Mouse (Mus musculus) CH12.LX (cell line): ENCODE measurements around the gene Teddm1b. TPM values are rescaled to one million over a fixed set of nuclear protein-coding genes. Genes with fewer than 3 reads are reported as not detected.
A peak's percentile ranks its signal among the peaks of the same experiment; 100 is the strongest.

Experiments used
- DNase-seq: peaks from one replicate; pipeline ENCODE4 v3.0.0-alpha.2; 2013; ENCODE audit errors: extremely low read depth
- H3K27ac ChIP-seq: 2 replicates; pipeline ENCODE4 v1.5.1; 2012; ENCODE audit warnings: low read depth, mild to moderate bottlenecking, control low read depth, moderate library complexity; ENCODE audit not compliant: insufficient read depth
- H3K27me3 ChIP-seq: replicated peaks from 2 replicates; pipeline ENCODE3; 2012; ENCODE audit warnings: inconsistent platforms
- H3K36me3 ChIP-seq, 2 experiments: replicated peaks in 1 of 2; 2 replicates each; pipeline versions ENCODE3 to v1.6.1; 2012; ENCODE audit warnings: inconsistent platforms in 1 of 2, low read length in 1 of 2, mild to moderate bottlenecking in 1 of 2, mixed read lengths in 1 of 2, moderate library complexity in 1 of 2; ENCODE audit not compliant: control insufficient read depth in 1 of 2, insufficient read depth in 1 of 2
- H3K4me1 ChIP-seq, 2 experiments: 2 replicates each; pipeline ENCODE4 v1.6.1; 2012; ENCODE audit warnings: inconsistent platforms in 1 of 2, moderate library complexity in 1 of 2; ENCODE audit not compliant: insufficient read depth in 2 of 2, control insufficient read depth in 1 of 2
- H3K4me2 ChIP-seq: 2 replicates; pipeline ENCODE4 v1.6.1; 2012; ENCODE audit warnings: low read depth, mild to moderate bottlenecking, control low read depth; ENCODE audit not compliant: poor library complexity, insufficient read depth, severe bottlenecking
- H3K4me3 ChIP-seq, 3 experiments: fragments of 150-350 bp in 1 of 3; sonication (generic) in 1 of 3; replicated peaks in 1 of 3; 2 replicates each; pipeline versions ENCODE3 to v1.5.1; 2011 to 2012; ENCODE audit warnings: low read depth in 2 of 3, low read length in 2 of 3, mild to moderate bottlenecking in 2 of 3, moderate library complexity in 2 of 3, control low read depth in 1 of 3, improper control_type of control experiment in 1 of 3, inconsistent platforms in 1 of 3, mixed read lengths in 1 of 3; ENCODE audit not compliant: poor library complexity in 1 of 3
- H3K79me2 ChIP-seq: replicated peaks from 2 replicates; pipeline ENCODE4 v1.6.1; 2012; ENCODE audit warnings: mild to moderate bottlenecking, moderate library complexity; ENCODE audit not compliant: control insufficient read depth, poor library complexity, insufficient read depth, severe bottlenecking; ENCODE audit errors: extremely low read depth
- H3K9ac ChIP-seq: 2 replicates; pipeline ENCODE4 v1.6.1; 2012; ENCODE audit warnings: low read depth, mild to moderate bottlenecking, control low read depth, moderate library complexity; ENCODE audit not compliant: insufficient read depth
- H3K9me3 ChIP-seq: replicated peaks from 2 replicates; pipeline ENCODE3; 2012; ENCODE audit warnings: low read length, inconsistent platforms, mixed read lengths
- CHD2 ChIP-seq: IDR thresholded peaks from 2 replicates; pipeline ENCODE4 v1.6.1; 2011; ENCODE audit warnings: low read length, improper control_type of control experiment
- E2F4 ChIP-seq: IDR thresholded peaks from 2 replicates; pipeline ENCODE4 v1.6.1; 2011; ENCODE audit warnings: low read depth, low read length, improper control_type of control experiment; ENCODE audit not compliant: insufficient replicate concordance
- ETS1 ChIP-seq: conservative IDR thresholded peaks from 2 replicates; pipeline ENCODE4 v1.6.1; 2012; ENCODE audit warnings: low read depth, mild to moderate bottlenecking, inconsistent platforms, low read length, improper control_type of control experiment, moderate library complexity
- GABPA ChIP-seq: IDR thresholded peaks from 2 replicates; pipeline ENCODE4 v1.6.1; 2012; ENCODE audit warnings: low read depth, low read length, improper control_type of control experiment, inconsistent platforms; ENCODE audit not compliant: insufficient replicate concordance
- JUN ChIP-seq: IDR thresholded peaks from 2 replicates; pipeline ENCODE4 v1.6.1; 2011; ENCODE audit warnings: low read depth, mild to moderate bottlenecking, low read length, improper control_type of control experiment, moderate library complexity; ENCODE audit not compliant: insufficient read depth
- KAT2A ChIP-seq: IDR thresholded peaks from 2 replicates; pipeline ENCODE4 v1.6.1; 2012; ENCODE audit warnings: low read length, improper control_type of control experiment, inconsistent platforms; ENCODE audit not compliant: insufficient replicate concordance
- MAFK ChIP-seq: IDR thresholded peaks from 2 replicates; pipeline ENCODE4 v1.6.1; 2011; ENCODE audit warnings: low read length, improper control_type of control experiment; ENCODE audit not compliant: insufficient replicate concordance
- MAX ChIP-seq: IDR thresholded peaks from 2 replicates; pipeline ENCODE4 v1.6.1; 2011; ENCODE audit warnings: low read length, improper control_type of control experiment
- NELFE ChIP-seq: IDR thresholded peaks from 2 replicates; pipeline ENCODE4 v1.6.1; 2011; ENCODE audit warnings: low read depth, low read length, improper control_type of control experiment
- POLR2AphosphoS2 ChIP-seq: IDR thresholded peaks from 2 replicates; pipeline ENCODE4 v1.6.1; 2011; ENCODE audit warnings: low read depth, low read length, improper control_type of control experiment
- RAD21 ChIP-seq: IDR thresholded peaks from 2 replicates; pipeline ENCODE4 v1.6.1; 2011; ENCODE audit warnings: low read depth, mild to moderate bottlenecking, low read length, improper control_type of control experiment, moderate library complexity
- SMC3 ChIP-seq: IDR thresholded peaks from 2 replicates; pipeline ENCODE4 v1.6.1; 2011; ENCODE audit warnings: low read depth, low read length, improper control_type of control experiment
- TBP ChIP-seq: conservative IDR thresholded peaks from 2 replicates; pipeline ENCODE4 v1.6.1; 2011; ENCODE audit warnings: low read depth, low read length, improper control_type of control experiment
- TCF12 ChIP-seq: IDR thresholded peaks from 2 replicates; pipeline ENCODE4 v1.6.1; 2014; ENCODE audit warnings: low read depth, mild to moderate bottlenecking, inconsistent platforms, low read length, improper control_type of control experiment
- USF1 ChIP-seq: IDR thresholded peaks from 2 replicates; pipeline ENCODE4 v1.6.1; 2014; ENCODE audit warnings: low read depth, mild to moderate bottlenecking, inconsistent platforms, low read length, improper control_type of control experiment
- ZKSCAN1 ChIP-seq: IDR thresholded peaks from 2 replicates; pipeline ENCODE4 v1.6.1; 2012; ENCODE audit warnings: low read depth, inconsistent platforms, low read length, improper control_type of control experiment, borderline replicate concordance
- ZMIZ1 ChIP-seq: IDR thresholded peaks from 2 replicates; pipeline ENCODE4 v1.6.1; 2012; ENCODE audit warnings: low read depth, mild to moderate bottlenecking, inconsistent platforms, low read length, improper control_type of control experiment
- dilution Hi-C: fragments of 300-500 bp; cut with MboI; formaldehyde crosslinking; loops from 2 replicates; pipeline ENCODE4 v1.14.3; 2020; ENCODE audit warnings: low sequenced_read_pairs; ENCODE audit not compliant: extremely low pct_unique_long_range_greater_than_20kb, extremely low pct_ligation_motif_present
- in situ Hi-C: fragments of 300-500 bp; cut with MboI; formaldehyde crosslinking; loops from 3 replicates; pipeline ENCODE4 v1.14.3; 2019; ENCODE audit warnings: low sequenced_read_pairs, low pct_ligation_motif_present, low pct_unique_long_range_greater_than_20kb, mixed read lengths
- polyA plus RNA-seq: library from polyadenylated mRNA; unstranded; fragments of >175 nt; gene quantifications from 2 replicates; pipeline ENCODE4 v1.2.1, GENCODE M21; 2012; ENCODE audit warnings: low read depth; ENCODE audit not compliant: insufficient read length
- total RNA-seq, 2 experiments: library from RNA; depleted of rRNA; stranded (reverse); fragments of 300-350 nt in 1 of 2; fragments of >200 nt in 1 of 2; gene quantifications; 2 replicates each; pipeline ENCODE4 v1.2.3; 2012 to 2014

The Teddm1b gene
- total and polyA plus RNA-seq, 3 experiments: 0.10 TPM; not detected in 2

GRCm38 (mm10) chr1:153836036-153836435 lies 38.1 kb upstream of the Teddm1b start:
- H3K4me2 ChIP-seq: no peak overlapping the region
- no peaks in the 10 kb centered on the region for H3K36me3 ChIP-seq
- no peaks in the 10 kb centered on the region for H3K27me3 ChIP-seq
- TF ChIP-seq POLR2AphosphoS2 (no peak), SMC3 (no peak), ETS1 (no peak), TBP (no peak), RAD21 (no peak), KAT2A (no peak), GABPA (no peak), ZKSCAN1 (no peak)
- H3K79me2 ChIP-seq: no peaks in the 10 kb centered on the region
- no peak overlapping the region for H3K9ac ChIP-seq
- H3K9me3 ChIP-seq: no peaks in the 10 kb centered on the region
- peaks cover 0 to 4% of the 10 kb centered on the region in 2 experiments; a peak in 1 of 4 replicates for H3K4me1 ChIP-seq
- H3K4me3 ChIP-seq: no peak overlapping the region
- dilution Hi-C loops: no loop called here
- H3K27ac ChIP-seq: no peak overlapping the region
- DNase-seq: no peak
- in situ Hi-C loops: no loop called here

GRCm38 (mm10) chr1:153842121-153842740 lies 31.9 kb upstream of the Teddm1b start:
- H3K4me1 ChIP-seq: peaks cover 2 to 18% of the 10 kb centered on the region in 2 experiments; a peak in 3 of 4 replicates
- dilution Hi-C loops: no loop called here
- peak; percentile 8 for DNase-seq
- TF ChIP-seq TBP (no peak), NELFE (no peak), JUN (no peak), MAX (no peak), MAFK (no peak), ZMIZ1 (no peak)
- TF ChIP-seq, all 38 proteins: peak for 0
- H3K4me3 ChIP-seq: no peak overlapping the region
- H3K27me3 ChIP-seq: no peaks in the 10 kb centered on the region
- no peak overlapping the region for H3K4me2 ChIP-seq
- no peaks in the 10 kb centered on the region for H3K36me3 ChIP-seq
- H3K9ac ChIP-seq: no peak overlapping the region
- H3K9me3 ChIP-seq: no peaks in the 10 kb centered on the region
- no peaks in the 10 kb centered on the region for H3K79me2 ChIP-seq
- no peak overlapping the region for H3K27ac ChIP-seq
- in situ Hi-C loops: no loop called here

- DNase-seq: no peak
Observed at GRCm38 (mm10) chr1:153844042-153844441, 30.1 kb upstream of the Teddm1b start, which contains the start of gene Rgsl1. TSS of gene Rgsl1 (minus strand) at chr1:153844142.

More at GRCm38 (mm10) chr1:153844042-153844441, 30.1 kb upstream of the Teddm1b start, which contains the start of gene Rgsl1:
- H3K9me3 ChIP-seq: no peaks in the 10 kb centered on the region
- H3K9ac ChIP-seq: no peak within 1 kb of the TSS
- in situ Hi-C loops (no loop called here), dilution Hi-C loops (no loop called here)
- H3K4me3 ChIP-seq: no peak within 1 kb of the TSS
- H3K4me2 ChIP-seq: no peak within 1 kb of the TSS; the same call in 1 of the 2 replicates
- TF ChIP-seq USF1: no peak
- no peak for TF ChIP-seq CHD2
- TF ChIP-seq E2F4: no peak
- no peak for TF ChIP-seq TCF12
- H3K79me2 ChIP-seq: no peaks in the 10 kb centered on the region
- no peak within 1 kb of the TSS for H3K27ac ChIP-seq
- H3K36me3 ChIP-seq: no peaks in the 10 kb centered on the region
- H3K27me3 ChIP-seq: no peaks in the 10 kb centered on the region
- H3K4me1 ChIP-seq: peaks cover 2 to 18% of the 10 kb centered on the region in 2 experiments; a peak in 3 of 4 replicates
